Comparison of ENCODE assay signal across 8 mouse cellular contexts in genomic region chr19:25674056-25674420, GRCm38 (mm10). TPM values are rescaled to one million over a fixed set of nuclear protein-coding genes. Genes with fewer than 3 reads are reported as not detected.
DNase-seq lines count a peak whose midpoint lies in the region; ATAC-seq and TF ChIP-seq lines count a peak whose summit lies in the region.

No protein-coding gene starts in this region.

- WGBS in heart, postnatal 0 days, result 2% methylated on average over 15 of the region's 15 CpGs
- 1% methylated on average over 15 of the region's 15 CpGs for WGBS in embryonic facial prominence, embryonic 10.5 days
- under 1% methylated on average over 15 of the region's 15 CpGs for WGBS in hindbrain, embryonic 15.5 days
- 2% methylated on average over 15 of the region's 15 CpGs for WGBS in midbrain, embryonic 13.5 days

- TF ChIP-seq CTCF in heart, postnatal 0 days (IDR thresholded peaks at IDR 0.05; ENCODE audit: low read depth), result no peak

- H3K4me2 ChIP-seq in heart, postnatal 0 days (ENCODE audit: low read depth, low read length), result peak overlapping the region; percentile 60
- H3K4me2 ChIP-seq in hindbrain, embryonic 15.5 days, result peak overlapping the region; percentile 58
- H3K4me2 ChIP-seq in midbrain, embryonic 13.5 days (replicated peaks), result peak overlapping the region; percentile 61

- H3K4me3 ChIP-seq in heart, postnatal 0 days (ENCODE audit: low read depth, low read length), result peak overlapping the region; percentile 37
- peak overlapping the region; percentile 55 for H3K4me3 ChIP-seq in embryonic facial prominence, embryonic 10.5 days
- peak overlapping the region; percentile 25 for H3K4me3 ChIP-seq in hindbrain, embryonic 15.5 days
- H3K4me3 ChIP-seq in midbrain, embryonic 13.5 days (replicated peaks), result peak overlapping the region; percentile 41

- no peak for DNase-seq in heart, postnatal 0 days (ENCODE audit: low spot score)
- no peak for DNase-seq in heart, adult 8-10 months (ENCODE audit: low spot score)
- no peak for DNase-seq in embryonic facial prominence, embryonic 10.5 days (ENCODE audit: low spot score)
- DNase-seq in layer of hippocampus, postnatal 14 days (ENCODE audit: low spot score in 2 of 2), result no peak
- no peak for DNase-seq in spleen, postnatal 10 days (ENCODE audit: low spot score in 2 of 2)
- DNase-seq in natural killer cell, adult 2 months (ENCODE audit: low spot score in 2 of 2), result no peak

- no peaks in the 10 kb centered on the region for H3K9me3 ChIP-seq in heart, postnatal 0 days (replicated peaks; ENCODE audit: control insufficient read depth, low read length)
- H3K9me3 ChIP-seq in embryonic facial prominence, embryonic 10.5 days, result no peaks in the 10 kb centered on the region
- no peaks in the 10 kb centered on the region for H3K9me3 ChIP-seq in hindbrain, embryonic 15.5 days
- H3K9me3 ChIP-seq in midbrain, embryonic 13.5 days, result no peaks in the 10 kb centered on the region

- peaks cover 7% of the 10 kb centered on the region; the same call in 1 of the 2 replicates for H3K4me1 ChIP-seq in heart, postnatal 0 days (ENCODE audit: control insufficient read depth, insufficient read depth)
- peaks cover 26% of the 10 kb centered on the region for H3K4me1 ChIP-seq in embryonic facial prominence, embryonic 10.5 days
- H3K4me1 ChIP-seq in hindbrain, embryonic 15.5 days (replicated peaks), result peaks cover 21% of the 10 kb centered on the region
- H3K4me1 ChIP-seq in midbrain, embryonic 13.5 days (replicated peaks), result peaks cover 23% of the 10 kb centered on the region

- no peaks in the 10 kb centered on the region for H3K36me3 ChIP-seq in heart, postnatal 0 days (replicated peaks; ENCODE audit: control insufficient read depth, insufficient read depth, low read length)
- no peaks in the 10 kb centered on the region for H3K36me3 ChIP-seq in embryonic facial prominence, embryonic 10.5 days (replicated peaks)
- no peaks in the 10 kb centered on the region for H3K36me3 ChIP-seq in hindbrain, embryonic 15.5 days
- no peaks in the 10 kb centered on the region for H3K36me3 ChIP-seq in midbrain, embryonic 13.5 days

- H3K27me3 ChIP-seq in heart, postnatal 0 days (ENCODE audit: control insufficient read depth, insufficient read depth, low read length), result peaks cover 98% of the 10 kb centered on the region
- H3K27me3 ChIP-seq in embryonic facial prominence, embryonic 10.5 days (replicated peaks; ENCODE audit: low read depth, poor library complexity, severe bottlenecking), result peaks cover 99% of the 10 kb centered on the region
- H3K27me3 ChIP-seq in hindbrain, embryonic 15.5 days, result peaks cover 86% of the 10 kb centered on the region
- H3K27me3 ChIP-seq in midbrain, embryonic 13.5 days, result peaks cover 97% of the 10 kb centered on the region

- ATAC-seq in heart, postnatal 0 days (ENCODE audit: insufficient read depth, low read depth), result no peak
- no peak for ATAC-seq in hindbrain, embryonic 15.5 days (ENCODE audit: low FRiP score, low read depth)
- ATAC-seq in midbrain, embryonic 13.5 days, result no peak

- H3K9ac ChIP-seq in heart, postnatal 0 days (replicated peaks; ENCODE audit: low read depth, low read length), result no peak overlapping the region
- no peak overlapping the region for H3K9ac ChIP-seq in hindbrain, embryonic 15.5 days
- H3K9ac ChIP-seq in midbrain, embryonic 13.5 days (replicated peaks), result no peak overlapping the region

- no peak overlapping the region for H3K27ac ChIP-seq in heart, postnatal 0 days (ENCODE audit: low read depth)
- H3K27ac ChIP-seq in embryonic facial prominence, embryonic 10.5 days (replicated peaks), result no peak overlapping the region
- no peak overlapping the region for H3K27ac ChIP-seq in hindbrain, embryonic 15.5 days (replicated peaks)
- no peak overlapping the region for H3K27ac ChIP-seq in midbrain, embryonic 13.5 days

- TF ChIP-seq EP300 in heart, postnatal 0 days (IDR thresholded peaks at IDR 0.05; ENCODE audit: low read depth), result no peak

RNA-seq across cellular contexts. Expression of gene Dmrt2, which starts 1.8 kb away (rescaled TPM):
- total RNA-seq in heart, postnatal 0 days (2014; rRNA removed; ENCODE audit: low replicate concordance), result not detected in 2 replicates
- 0.15 TPM in 1 of 2 replicates, not detected in the other for polyA plus RNA-seq in heart, postnatal 0 days (2015; fragmentation: Nextera tagmentation; extraction: Ambion mirVana)
- total RNA-seq in heart, adult 8-10 months (2022), result under 1 TPM in 3 of 4 experiments, not detected in 1; 0.22 to 0.55 (median 0.31) TPM
- 1.3 and 1.6 TPM in 2 replicates for polyA plus RNA-seq in embryonic facial prominence, embryonic 10.5 days (2016; fragmentation: Nextera tagmentation; extraction: Ambion mirVana)
- polyA plus RNA-seq in hindbrain, embryonic 15.5 days (2015; fragmentation: Nextera tagmentation; extraction: Ambion mirVana), result 0.09 TPM in 1 of 2 replicates, not detected in the other
- 0.19 TPM in 1 of 2 replicates, not detected in the other for polyA plus RNA-seq in midbrain, embryonic 13.5 days (2015; fragmentation: Nextera tagmentation; extraction: Ambion mirVana)
- total RNA-seq in layer of hippocampus, postnatal 14 days (2021), result under 1 TPM; 0.48 to 0.62 TPM
